Mouse (Mus musculus) liver, postnatal 0 days (tissue): ENCODE data around the gene Dock9. TPM values are rescaled to one million over a fixed set of nuclear protein-coding genes. Genes with fewer than 3 reads are reported as not detected.

Experiments used
- ATAC-seq: fragments of 200-750 bp; cut with Nextera tagmentation; 2 replicates; pipeline ENCODE4 v1.8.0; 2017; ENCODE audit warnings: mild to moderate bottlenecking, moderate library complexity
- DNase-seq: peaks from one replicate; pipeline ENCODE4 v3.0.0-alpha.2; 2016
- H3K27ac ChIP-seq: fragments of 300-500 bp; sonication (generic); 2 replicates; pipeline ENCODE4 v1.5.1; 2014; ENCODE audit warnings: antibody characterized with exemption, moderate library complexity, mild to moderate bottlenecking, low read depth
- H3K27me3 ChIP-seq: fragments of 300-500 bp; sonication (generic); 2 replicates; pipeline ENCODE4 v1.6.1; 2014; ENCODE audit warnings: low read length, control low read depth, mixed read lengths; ENCODE audit not compliant: insufficient read depth
- H3K36me3 ChIP-seq: fragments of 300-500 bp; sonication (generic); replicated peaks from 2 replicates; pipeline ENCODE4 v1.6.1; 2014; ENCODE audit warnings: mild to moderate bottlenecking, control low read depth, low read length, moderate library complexity, mixed read lengths; ENCODE audit not compliant: insufficient read depth
- H3K4me1 ChIP-seq: fragments of 300-500 bp; sonication (generic); 2 replicates; pipeline ENCODE4 v1.6.1; 2014; ENCODE audit warnings: antibody characterized with exemption, mild to moderate bottlenecking, control low read depth; ENCODE audit not compliant: insufficient read depth
- H3K4me2 ChIP-seq: fragments of 300-500 bp; sonication (generic); 2 replicates; pipeline ENCODE4 v1.6.1; 2014; ENCODE audit warnings: low read depth, mild to moderate bottlenecking, low read length, moderate library complexity, mixed read lengths
- H3K4me3 ChIP-seq: fragments of 300-500 bp; sonication (generic); 2 replicates; pipeline ENCODE4 v1.5.1; 2014; ENCODE audit warnings: low read depth, low read length
- H3K9ac ChIP-seq: fragments of 300-500 bp; sonication (generic); replicated peaks from 2 replicates; pipeline ENCODE4 v1.6.1; 2014; ENCODE audit warnings: mild to moderate bottlenecking, moderate library complexity
- H3K9me3 ChIP-seq: fragments of 300-500 bp; sonication (generic); 2 replicates; pipeline ENCODE4 v1.6.1; 2016; ENCODE audit warnings: mild to moderate bottlenecking, control low read depth, low read length, mixed read lengths
- CTCF ChIP-seq: sonication (generic); IDR thresholded peaks from 2 replicates; pipeline ENCODE4 v1.5.1; 2016; ENCODE audit warnings: antibody characterized with exemption, low read depth
- EP300 ChIP-seq: IDR thresholded peaks from 2 replicates; pipeline ENCODE4 v1.6.1; 2016; ENCODE audit warnings: antibody characterized with exemption, low read depth, mild to moderate bottlenecking
- WGBS: fragments of 180-500 bp; shearing (Covaris S2); extraction: QIAGEN DNeasy Blood & Tissue Kit; methylation state at CpG from one replicate; pipeline ENCODE4 v1.1.7; 2014; ENCODE audit not compliant: insufficient replicate concordance; 5-methylcytosine and 5-hydroxymethylcytosine counted together
- polyA plus RNA-seq: library from polyadenylated mRNA; unstranded; fragments of >200 nt; fragmentation: Nextera tagmentation; extraction: Ambion mirVana; gene quantifications from 2 replicates; pipeline ENCODE4 v1.2.1, GENCODE M21; 2015

Dock9 gene
- polyA plus RNA-seq, result 1.4 TPM in 2 replicates

GRCm38 (mm10) chr14:121797457-121798410 is at the start of gene Dock9:
Gene Dock9 (minus strand): TSS chr14:121797837.
- DNase-seq, result peak; percentile 94
- Histone ChIP-seq H3K27ac (peak within 1 kb of the TSS; percentile 94), H3K9ac (peak within 1 kb of the TSS; percentile 62), H3K4me2 (peak within 1 kb of the TSS; percentile 95), H3K36me3 (no peaks in the 10 kb centered on the region), H3K27me3 (peaks cover 5% of the 10 kb centered on the region; the same call in 1 of the 2 replicates), H3K4me3 (peak within 1 kb of the TSS; percentile 61), H3K4me1 (peaks cover 12% of the 10 kb centered on the region), H3K9me3 (no peaks in the 10 kb centered on the region)
- 4% methylated on average over 95 of the region's 106 CpGs for WGBS
- TF ChIP-seq CTCF (no peak), EP300 (no peak)
- ATAC-seq, result peak; percentile 90

GRCm38 (mm10) chr14:121844486-121844885 is 46.8 kb upstream of the Dock9 start:
- WGBS, result 76% methylated on average over 8 of the region's 8 CpGs

GRCm38 (mm10) chr14:121840217-121840616 is 42.6 kb upstream of the Dock9 start:
- Histone ChIP-seq H3K4me2 (no peak overlapping the region), H3K4me3 (no peak overlapping the region), H3K9ac (no peak overlapping the region), H3K27ac (no peak overlapping the region), H3K4me1 (no peaks in the 10 kb centered on the region), H3K36me3 (no peaks in the 10 kb centered on the region), H3K9me3 (peaks cover 13% of the 10 kb centered on the region), H3K27me3 (no peaks in the 10 kb centered on the region)
- ATAC-seq (no peak), DNase-seq (no peak)
- no peak for TF ChIP-seq EP300
- no peak for TF ChIP-seq CTCF
- WGBS, result 67% methylated on average over 8 of the region's 8 CpGs

More at GRCm38 (mm10) chr14:121844486-121844885, 46.8 kb upstream of the Dock9 start:
- DNase-seq, result no peak
- Histone ChIP-seq H3K27ac (no peak overlapping the region), H3K9me3 (no peaks in the 10 kb centered on the region), H3K4me2 (no peak overlapping the region), H3K27me3 (no peaks in the 10 kb centered on the region), H3K4me3 (no peak overlapping the region), H3K9ac (no peak overlapping the region), H3K4me1 (no peaks in the 10 kb centered on the region), H3K36me3 (no peaks in the 10 kb centered on the region)
- no peak for ATAC-seq
- no peak for TF ChIP-seq EP300
- no peak for TF ChIP-seq CTCF

- Histone ChIP-seq H3K27ac (no peak overlapping the region), H3K9me3 (peaks cover 13% of the 10 kb centered on the region), H3K36me3 (no peaks in the 10 kb centered on the region), H3K4me2 (no peak overlapping the region), H3K4me1 (no peaks in the 10 kb centered on the region), H3K27me3 (no peaks in the 10 kb centered on the region), H3K4me3 (no peak overlapping the region), H3K9ac (no peak overlapping the region)
- TF ChIP-seq EP300, result no peak
- no peak for TF ChIP-seq CTCF
- no peak for ATAC-seq
- DNase-seq, result no peak
- WGBS, result 79% methylated on average over 4 of the region's 4 CpGs
Measured at GRCm38 (mm10) chr14:121838161-121838560, 40.5 kb upstream of the Dock9 start.

GRCm38 (mm10) chr14:121833001-121833520 is 35.4 kb upstream of the Dock9 start:
- Histone ChIP-seq H3K27ac (no peak overlapping the region), H3K4me3 (no peak overlapping the region), H3K4me2 (no peak overlapping the region), H3K36me3 (no peaks in the 10 kb centered on the region), H3K9ac (no peak overlapping the region), H3K4me1 (no peaks in the 10 kb centered on the region), H3K27me3 (no peaks in the 10 kb centered on the region), H3K9me3 (peaks cover 6% of the 10 kb centered on the region)
- no peak for TF ChIP-seq CTCF
- no peak for TF ChIP-seq EP300
- WGBS, result 68% methylated on average over 2 of the region's 2 CpGs
- DNase-seq (no peak), ATAC-seq (no peak)

- 58% methylated on average over 4 of the region's 4 CpGs for WGBS
- DNase-seq (no peak), ATAC-seq (no peak)
- no peak overlapping the region for H3K9ac ChIP-seq
- H3K27me3 ChIP-seq, result no peaks in the 10 kb centered on the region
- TF ChIP-seq CTCF (no peak), EP300 (no peak)
- H3K4me1 ChIP-seq, result no peaks in the 10 kb centered on the region
- H3K4me2 ChIP-seq, result no peak overlapping the region
- H3K4me3 ChIP-seq, result no peak overlapping the region
- no peaks in the 10 kb centered on the region for H3K9me3 ChIP-seq
- no peaks in the 10 kb centered on the region for H3K36me3 ChIP-seq
- H3K27ac ChIP-seq, result no peak overlapping the region
Measured at GRCm38 (mm10) chr14:121829816-121830442, 32.3 kb upstream of the Dock9 start.
